Mouse (Mus musculus): ENCODE data around the gene Tbc1d14. TPM values are rescaled to one million over a fixed set of nuclear protein-coding genes. Genes with fewer than 3 reads are reported as not detected.

Gene Tbc1d14
- polyA plus RNA-seq, 1 experiment from 2014 or later: 81.0 TPM

DNA sequence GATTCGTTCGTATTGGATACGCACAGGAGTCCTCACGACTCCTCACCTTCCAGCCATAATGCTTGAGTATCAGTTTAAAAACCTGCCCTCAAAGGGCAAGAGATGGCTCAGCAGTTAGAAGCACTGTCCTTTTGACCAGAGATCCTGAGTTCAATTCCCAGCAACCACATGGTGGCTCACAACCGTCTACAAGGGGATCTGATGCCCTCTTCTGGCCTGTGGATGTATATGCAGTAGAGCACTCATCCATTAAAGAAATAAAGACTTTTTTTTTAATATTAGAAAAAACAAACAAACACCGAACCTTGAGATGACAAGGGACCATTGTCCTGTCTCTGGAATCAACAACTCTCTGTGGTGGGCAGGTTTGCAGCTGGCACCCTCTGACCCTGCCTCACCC is 8.8 kb downstream of the Tbc1d14 start:
- Histone ChIP-seq H3K9ac (replicated peaks; ENCODE audit: low read length) (no peak overlapping the region), H3K27me3 (ENCODE audit: control insufficient read depth, insufficient read depth, low read length) (no peaks in the 10 kb centered on the region)
- WGBS: 70% methylated on average over 6 of the region's 6 CpGs

GRCm38 (mm10) chr5:36581924-36582642 is 11.0 kb downstream of the Tbc1d14 start:
- H3K4me2 ChIP-seq (ENCODE audit: low read length): peak overlapping the region; percentile 93
- H3K27ac ChIP-seq (replicated peaks; ENCODE audit: low read depth, low read length): peak overlapping the region; percentile 92
- H3K9ac ChIP-seq (replicated peaks; ENCODE audit: low read length): peak overlapping the region; percentile 69
- no peaks in the 10 kb centered on the region for H3K27me3 ChIP-seq (ENCODE audit: control insufficient read depth, insufficient read depth, low read length)
- H3K36me3 ChIP-seq (ENCODE audit: control insufficient read depth, insufficient read depth, low read length): no peaks in the 10 kb centered on the region
- peak overlapping the region; percentile 72 for H3K4me3 ChIP-seq (replicated peaks; ENCODE audit: low read depth, low read length)
- DNase-seq (peak; percentile 99), ATAC-seq (ENCODE audit: low FRiP score, low TSS enrichment) (peak; percentile 97)
- peaks cover 5% of the 10 kb centered on the region for H3K4me1 ChIP-seq (ENCODE audit: control insufficient read depth, insufficient read depth, low read length)
- under 1% methylated on average over 54 of the region's 54 CpGs for WGBS
- H3K9me3 ChIP-seq (ENCODE audit: control insufficient read depth, low read length): no peaks in the 10 kb centered on the region

More for the DNA sequence above, 8.8 kb downstream of the Tbc1d14 start:
- H3K4me1 ChIP-seq (ENCODE audit: control insufficient read depth, insufficient read depth, low read length): peaks cover 5% of the 10 kb centered on the region
- ATAC-seq (ENCODE audit: low FRiP score, low TSS enrichment) (no peak), DNase-seq (no peak)
- no peak overlapping the region for H3K27ac ChIP-seq (replicated peaks; ENCODE audit: low read depth, low read length)
- H3K36me3 ChIP-seq (ENCODE audit: control insufficient read depth, insufficient read depth, low read length): no peaks in the 10 kb centered on the region
- H3K9me3 ChIP-seq (ENCODE audit: control insufficient read depth, low read length): no peaks in the 10 kb centered on the region
- no peak overlapping the region for H3K4me2 ChIP-seq (ENCODE audit: low read length)
- H3K4me3 ChIP-seq (replicated peaks; ENCODE audit: low read depth, low read length): no peak overlapping the region

DNA sequence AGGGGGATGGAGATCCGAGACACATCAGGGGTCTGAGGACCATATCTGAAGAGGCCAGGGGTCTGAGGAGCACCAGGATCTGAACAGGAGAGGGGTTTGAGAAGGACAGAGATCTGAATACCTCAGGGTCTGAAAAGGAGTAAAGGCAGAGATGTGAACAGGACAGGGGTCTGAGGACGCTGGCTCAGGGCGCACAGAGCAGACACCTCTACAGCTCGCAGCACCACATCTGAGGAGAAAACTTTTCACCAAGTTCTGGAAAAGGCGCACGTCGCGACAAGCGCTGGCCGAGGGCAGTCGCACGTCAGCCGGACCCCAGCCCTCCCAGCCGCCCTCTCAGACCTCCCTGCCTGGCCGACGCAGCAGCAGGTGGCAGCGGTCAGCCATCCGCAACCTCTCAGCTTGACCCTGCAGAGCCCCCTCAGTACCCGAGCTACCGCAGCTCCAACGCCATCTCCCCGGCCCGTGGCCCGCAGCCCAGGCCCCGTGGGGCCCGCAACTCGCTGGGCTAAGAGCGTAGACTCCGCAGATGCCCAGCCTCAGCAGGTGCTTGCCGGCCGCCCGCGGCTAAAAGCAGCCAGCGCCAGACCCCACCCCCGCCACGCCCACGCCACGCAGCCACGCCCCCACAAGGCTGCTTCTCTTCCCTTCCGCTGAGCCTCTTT is 11.7 kb downstream of the Tbc1d14 start:
- H3K9me3 ChIP-seq (ENCODE audit: control insufficient read depth, low read length): no peaks in the 10 kb centered on the region
- peak overlapping the region; percentile 69 for H3K9ac ChIP-seq (replicated peaks; ENCODE audit: low read length)
- ATAC-seq (ENCODE audit: low FRiP score, low TSS enrichment) (no peak), DNase-seq (no peak)
- peak overlapping the region; percentile 72 for H3K4me3 ChIP-seq (replicated peaks; ENCODE audit: low read depth, low read length)
- peaks cover 5% of the 10 kb centered on the region for H3K4me1 ChIP-seq (ENCODE audit: control insufficient read depth, insufficient read depth, low read length)
- H3K27me3 ChIP-seq (ENCODE audit: control insufficient read depth, insufficient read depth, low read length): no peaks in the 10 kb centered on the region
- WGBS: under 1% methylated on average over 40 of the region's 40 CpGs
- H3K4me2 ChIP-seq (ENCODE audit: low read length): peak overlapping the region; percentile 93
- no peaks in the 10 kb centered on the region for H3K36me3 ChIP-seq (ENCODE audit: control insufficient read depth, insufficient read depth, low read length)
- H3K27ac ChIP-seq (replicated peaks; ENCODE audit: low read depth, low read length): peak overlapping the region; percentile 92

DNA sequence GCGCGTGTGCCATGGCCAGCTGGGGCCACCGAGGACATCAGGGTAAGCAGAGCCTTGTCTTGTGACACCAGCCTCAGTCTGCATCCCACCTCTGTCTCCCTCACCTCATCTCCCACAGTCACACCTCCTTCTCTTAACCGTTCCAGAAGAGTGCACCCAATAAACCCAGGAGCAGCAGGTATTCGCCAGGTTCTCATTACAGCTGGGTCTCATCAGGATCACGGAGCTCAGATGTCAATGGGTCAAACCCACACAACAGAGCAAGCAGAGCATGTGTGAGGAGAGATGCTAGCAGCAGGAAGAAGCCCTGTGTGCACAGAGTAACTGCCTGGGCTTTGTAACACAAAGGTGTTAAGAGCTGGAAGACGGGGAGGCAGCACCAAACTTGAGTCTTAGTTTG is 13.1 kb downstream of the Tbc1d14 start:
- DNase-seq: no peak
- no peaks in the 10 kb centered on the region for H3K9me3 ChIP-seq (ENCODE audit: control insufficient read depth, low read length)
- no peaks in the 10 kb centered on the region for H3K36me3 ChIP-seq (ENCODE audit: control insufficient read depth, insufficient read depth, low read length)
- no peak overlapping the region for H3K9ac ChIP-seq (replicated peaks; ENCODE audit: low read length)
- no peaks in the 10 kb centered on the region for H3K27me3 ChIP-seq (ENCODE audit: control insufficient read depth, insufficient read depth, low read length)
- H3K27ac ChIP-seq (replicated peaks; ENCODE audit: low read depth, low read length): no peak overlapping the region
- ATAC-seq (ENCODE audit: low FRiP score, low TSS enrichment): no peak
- WGBS: 85% methylated on average over 7 of the region's 7 CpGs
- H3K4me3 ChIP-seq (replicated peaks; ENCODE audit: low read depth, low read length): no peak overlapping the region
- no peak overlapping the region for H3K4me2 ChIP-seq (ENCODE audit: low read length)
- H3K4me1 ChIP-seq (ENCODE audit: control insufficient read depth, insufficient read depth, low read length): peaks cover 5% of the 10 kb centered on the region

DNA sequence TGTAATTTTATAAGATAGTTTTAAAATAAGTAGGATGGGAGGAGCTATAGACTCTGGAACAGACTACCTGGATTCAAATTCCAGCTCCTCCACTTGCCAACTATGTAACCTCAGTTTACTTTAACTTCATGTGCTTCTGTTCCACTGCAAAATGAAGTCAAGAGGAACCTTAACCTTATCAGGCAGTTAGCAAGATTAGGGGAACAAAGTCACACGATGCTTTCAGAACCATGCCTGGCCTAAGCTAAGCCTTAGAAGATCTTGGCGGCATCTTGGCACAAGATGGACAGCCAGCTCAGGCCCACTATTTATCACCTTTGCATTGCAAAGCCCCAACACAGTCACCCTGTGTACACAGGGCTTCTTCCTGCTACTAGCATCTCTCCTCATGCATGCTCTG is 14.1 kb downstream of the Tbc1d14 start:
- ATAC-seq (ENCODE audit: low FRiP score, low TSS enrichment): no peak
- no peak overlapping the region for H3K27ac ChIP-seq (replicated peaks; ENCODE audit: low read depth, low read length)
- WGBS: 87% methylated on average over 2 of the region's 2 CpGs

GRCm38 (mm10) chr5:36576457-36576856 is 16.6 kb downstream of the Tbc1d14 start:
- DNase-seq (no peak), ATAC-seq (ENCODE audit: low FRiP score, low TSS enrichment) (no peak)
- H3K4me3 ChIP-seq (replicated peaks; ENCODE audit: low read depth, low read length): no peak overlapping the region
- H3K27ac ChIP-seq (replicated peaks; ENCODE audit: low read depth, low read length): no peak overlapping the region
- H3K9ac ChIP-seq (replicated peaks; ENCODE audit: low read length): no peak overlapping the region
- H3K27me3 ChIP-seq (ENCODE audit: control insufficient read depth, insufficient read depth, low read length): no peaks in the 10 kb centered on the region
- H3K4me1 ChIP-seq (ENCODE audit: control insufficient read depth, insufficient read depth, low read length): peaks cover 5% of the 10 kb centered on the region
- peaks cover 2% of the 10 kb centered on the region; the same call in 1 of the 2 replicates for H3K36me3 ChIP-seq (ENCODE audit: control insufficient read depth, insufficient read depth, low read length)
- WGBS: 95% methylated on average over 3 of the region's 3 CpGs
- no peak overlapping the region for H3K4me2 ChIP-seq (ENCODE audit: low read length)
- no peaks in the 10 kb centered on the region for H3K9me3 ChIP-seq (ENCODE audit: control insufficient read depth, low read length)

More for the DNA sequence above, 14.1 kb downstream of the Tbc1d14 start:
- no peak overlapping the region for H3K4me3 ChIP-seq (replicated peaks; ENCODE audit: low read depth, low read length)
- no peaks in the 10 kb centered on the region for H3K36me3 ChIP-seq (ENCODE audit: control insufficient read depth, insufficient read depth, low read length)
- no peak overlapping the region for H3K4me2 ChIP-seq (ENCODE audit: low read length)
- DNase-seq: no peak
- no peaks in the 10 kb centered on the region for H3K9me3 ChIP-seq (ENCODE audit: control insufficient read depth, low read length)
- no peak overlapping the region for H3K9ac ChIP-seq (replicated peaks; ENCODE audit: low read length)
- H3K4me1 ChIP-seq (ENCODE audit: control insufficient read depth, insufficient read depth, low read length): peaks cover 5% of the 10 kb centered on the region
- H3K27me3 ChIP-seq (ENCODE audit: control insufficient read depth, insufficient read depth, low read length): no peaks in the 10 kb centered on the region

DNA sequence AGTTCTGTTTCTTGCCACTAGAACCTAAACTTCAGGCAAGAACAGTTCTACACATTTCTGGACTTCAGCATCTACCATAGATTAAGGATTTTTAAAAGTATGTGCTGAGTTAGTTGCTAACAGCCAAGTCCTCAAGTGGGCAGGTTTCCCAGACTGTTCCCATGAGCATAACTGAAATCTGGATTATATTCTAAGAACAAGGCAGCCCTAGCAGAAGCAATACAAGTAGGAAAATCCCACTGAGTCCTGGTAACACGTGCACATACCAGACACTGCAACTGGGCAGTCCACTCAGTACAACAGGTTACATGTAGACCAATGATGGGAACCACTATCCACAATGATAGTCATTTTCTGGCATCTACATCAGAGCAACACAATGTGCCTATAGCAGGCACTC is 17.3 kb downstream of the Tbc1d14 start:
- no peak for DNase-seq
- WGBS: 81% methylated on average over 1 of the region's 1 CpGs
- H3K4me1 ChIP-seq (ENCODE audit: control insufficient read depth, insufficient read depth, low read length): no peaks in the 10 kb centered on the region

DNA sequence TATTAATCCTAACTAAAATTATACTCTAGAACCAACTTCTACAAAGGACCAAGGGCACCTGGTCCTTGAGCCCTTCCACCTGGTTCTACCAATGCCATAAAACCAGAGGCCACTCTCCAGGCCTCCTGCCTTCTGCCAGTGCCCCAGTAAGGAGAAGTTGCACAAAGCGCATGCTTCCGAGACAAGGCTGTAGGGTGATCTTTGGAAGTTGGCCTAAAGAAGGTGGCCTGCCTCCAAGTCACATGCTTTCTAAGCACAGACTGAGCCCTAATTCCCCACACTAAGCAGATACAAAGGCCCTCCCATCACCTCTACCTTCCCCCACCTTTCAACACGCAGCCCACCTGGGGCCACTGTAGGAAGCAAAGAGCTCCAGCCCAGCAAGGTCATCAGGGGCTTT is 17.8 kb downstream of the Tbc1d14 start:
- Histone ChIP-seq H3K4me3 (replicated peaks; ENCODE audit: low read depth, low read length) (no peak overlapping the region), H3K9ac (replicated peaks; ENCODE audit: low read length) (no peak overlapping the region), H3K4me1 (ENCODE audit: control insufficient read depth, insufficient read depth, low read length) (no peaks in the 10 kb centered on the region), H3K4me2 (ENCODE audit: low read length) (no peak overlapping the region), H3K36me3 (ENCODE audit: control insufficient read depth, insufficient read depth, low read length) (peaks cover 14% of the 10 kb centered on the region), H3K27me3 (ENCODE audit: control insufficient read depth, insufficient read depth, low read length) (no peaks in the 10 kb centered on the region), H3K9me3 (ENCODE audit: control insufficient read depth, low read length) (no peaks in the 10 kb centered on the region), H3K27ac (replicated peaks; ENCODE audit: low read depth, low read length) (no peak overlapping the region)
- DNase-seq (no peak), ATAC-seq (ENCODE audit: low FRiP score, low TSS enrichment) (no peak)
- 85% methylated on average over 3 of the region's 3 CpGs for WGBS

More for the DNA sequence above, 17.3 kb downstream of the Tbc1d14 start:
- Histone ChIP-seq H3K4me2 (ENCODE audit: low read length) (no peak overlapping the region), H3K27ac (replicated peaks; ENCODE audit: low read depth, low read length) (no peak overlapping the region), H3K9me3 (ENCODE audit: control insufficient read depth, low read length) (no peaks in the 10 kb centered on the region), H3K4me3 (replicated peaks; ENCODE audit: low read depth, low read length) (no peak overlapping the region), H3K27me3 (ENCODE audit: control insufficient read depth, insufficient read depth, low read length) (no peaks in the 10 kb centered on the region), H3K36me3 (ENCODE audit: control insufficient read depth, insufficient read depth, low read length) (peaks cover 9% of the 10 kb centered on the region), H3K9ac (replicated peaks; ENCODE audit: low read length) (no peak overlapping the region)
- no peak for ATAC-seq (ENCODE audit: low FRiP score, low TSS enrichment)

All from midbrain, embryonic 14.5 days (tissue).